Mouse (Mus musculus): ENCODE results near the gene Pdss2.

Gene Pdss2

DNA sequence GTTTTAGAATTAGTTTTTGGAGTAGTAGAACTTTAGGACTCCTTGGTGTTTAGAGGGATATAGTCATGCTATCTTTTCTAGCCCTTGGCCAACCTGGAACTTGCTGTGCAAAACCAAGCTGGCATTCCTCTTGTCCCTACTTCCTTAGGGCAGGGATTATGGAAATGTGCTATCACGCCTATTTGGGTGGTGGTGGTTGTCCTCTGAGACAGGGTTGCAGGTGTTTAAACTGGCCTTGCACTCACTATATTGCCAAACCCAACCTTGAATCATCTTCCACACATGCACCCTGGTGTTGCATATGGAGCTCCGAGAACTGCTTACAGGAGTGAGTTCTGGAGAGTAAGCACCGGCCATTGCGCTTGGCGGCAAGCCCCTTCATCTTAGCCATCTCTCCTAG, 260.7 kb downstream of the Pdss2 start:
- DNase-seq (ENCODE audit: low read depth, low spot score): no peak

DNA sequence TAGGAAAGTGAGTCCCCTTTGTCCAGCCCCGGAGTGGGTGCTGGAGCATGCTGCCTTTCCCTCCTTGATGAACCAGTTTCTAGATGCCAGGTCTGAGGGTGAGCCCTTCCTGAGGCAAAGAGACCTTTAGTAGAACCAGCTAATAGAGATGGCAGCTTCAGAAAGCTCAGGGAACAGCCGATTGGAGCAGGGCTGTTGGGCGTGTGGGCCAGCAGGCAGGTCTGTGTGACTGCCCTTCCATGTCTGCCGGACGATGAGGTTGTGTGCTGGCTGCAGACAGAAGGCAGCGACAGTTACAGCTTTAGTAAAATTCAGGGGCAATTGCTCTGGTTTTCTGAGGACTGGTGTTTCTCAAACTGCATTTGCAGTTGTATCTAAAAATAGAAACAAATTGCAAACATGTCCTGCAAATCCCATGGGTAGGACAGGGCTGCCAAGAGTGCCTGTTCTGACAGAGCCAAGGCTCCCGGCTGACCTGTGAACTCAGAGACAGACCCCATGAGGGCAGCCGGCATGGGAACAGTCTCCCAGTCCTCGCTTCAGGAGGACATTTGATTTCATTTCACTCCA, 262.2 kb downstream of the Pdss2 start:
- no peak for DNase-seq (ENCODE audit: low read depth, low spot score)

DNA sequence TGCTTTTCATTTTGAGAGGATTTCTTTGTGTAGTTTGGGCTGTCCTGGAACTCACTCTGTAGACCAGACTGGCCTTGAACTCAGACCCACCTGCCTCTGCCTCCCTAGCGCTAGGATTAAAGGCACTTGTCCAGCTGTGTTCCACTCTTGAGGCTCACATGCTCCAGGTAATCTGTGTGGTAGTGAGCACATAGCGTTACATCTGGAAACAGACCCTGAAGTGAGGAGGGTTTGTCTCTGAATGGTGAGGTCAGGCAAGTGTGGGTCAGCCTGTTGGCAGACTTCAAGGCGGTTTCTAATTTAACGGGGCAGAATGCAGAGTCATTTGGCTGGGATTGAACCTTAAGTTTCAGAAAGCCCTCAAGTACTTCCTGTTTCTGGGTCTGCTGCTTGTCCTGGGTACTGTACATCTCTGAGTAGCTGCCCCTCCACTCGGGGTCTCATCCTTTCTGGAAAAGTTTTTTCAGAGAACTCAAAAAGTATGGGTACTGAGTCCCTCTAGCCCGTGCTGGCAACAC, 264.5 kb downstream of the Pdss2 start:
- no peak for DNase-seq (ENCODE audit: low read depth, low spot score)

DNA sequence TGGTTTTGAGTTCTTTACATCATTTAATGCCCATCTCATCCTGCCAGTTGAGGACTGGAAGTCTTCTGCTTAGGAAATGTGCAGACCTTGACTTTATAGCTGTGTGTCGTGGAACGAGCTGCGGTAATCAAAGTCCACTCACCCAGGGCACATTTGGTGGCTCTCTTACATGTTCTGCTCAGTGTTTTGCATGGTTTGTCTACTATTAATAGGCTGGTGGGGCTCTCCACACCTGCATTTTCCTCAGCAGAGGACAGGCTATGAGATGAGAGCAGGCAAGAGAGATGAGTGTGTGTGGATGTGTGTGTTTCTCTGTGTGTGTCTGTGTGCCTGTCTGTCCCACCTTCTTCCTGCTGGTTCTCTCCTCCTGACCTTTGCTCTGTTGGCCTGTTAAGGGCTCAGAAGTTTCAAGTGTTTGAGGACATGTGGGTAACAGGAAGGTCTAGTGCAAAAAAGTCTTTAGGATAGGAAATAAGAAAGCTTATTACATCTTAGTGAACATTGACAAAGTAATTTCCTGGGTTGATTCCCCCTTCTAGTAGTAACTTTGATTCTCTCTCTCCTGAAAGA, 266.2 kb downstream of the Pdss2 start:
- DNase-seq (ENCODE audit: low read depth, low spot score): no peak

DNA sequence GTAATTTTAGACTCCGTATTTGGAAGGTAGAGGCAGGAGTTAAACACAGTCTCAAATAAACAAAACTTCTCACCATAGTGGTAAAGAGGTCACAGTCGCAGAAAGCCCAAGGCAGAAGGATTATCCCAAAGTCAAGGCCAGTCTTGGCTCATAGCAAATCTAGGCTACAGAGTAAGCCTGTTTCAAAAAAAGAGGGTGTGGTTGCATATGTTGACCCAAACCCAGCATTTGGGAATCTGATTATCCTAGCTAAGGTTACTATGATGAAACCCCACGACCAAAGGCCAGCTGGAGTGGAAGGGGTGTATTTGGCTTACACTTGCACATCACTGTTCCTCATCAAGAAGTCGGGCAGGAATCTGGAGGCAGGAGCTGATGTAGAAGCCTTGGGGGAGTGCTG, 267.0 kb downstream of the Pdss2 start:
- DNase-seq (ENCODE audit: low read depth, low spot score): no peak

DNA sequence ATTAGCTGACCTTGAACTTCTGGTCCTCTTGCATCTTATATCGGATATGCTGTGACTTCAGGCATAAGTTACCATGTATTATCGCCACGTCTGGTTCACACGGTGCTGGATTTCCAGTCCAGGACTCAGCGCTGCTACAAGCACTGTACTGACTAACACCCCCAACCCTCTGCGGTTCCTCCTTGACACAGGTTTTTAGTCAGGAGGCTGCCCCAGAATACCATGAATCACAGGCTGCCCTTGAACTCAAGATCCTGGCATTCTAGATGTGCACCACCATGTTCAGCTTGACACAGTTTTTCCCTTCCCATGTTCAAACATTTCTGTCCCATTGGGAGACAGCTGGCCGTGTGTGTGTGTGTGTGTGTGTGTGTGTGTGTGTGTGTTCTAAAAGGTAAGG, 267.9 kb downstream of the Pdss2 start:
- no peak for DNase-seq (ENCODE audit: low read depth, low spot score)

DNA sequence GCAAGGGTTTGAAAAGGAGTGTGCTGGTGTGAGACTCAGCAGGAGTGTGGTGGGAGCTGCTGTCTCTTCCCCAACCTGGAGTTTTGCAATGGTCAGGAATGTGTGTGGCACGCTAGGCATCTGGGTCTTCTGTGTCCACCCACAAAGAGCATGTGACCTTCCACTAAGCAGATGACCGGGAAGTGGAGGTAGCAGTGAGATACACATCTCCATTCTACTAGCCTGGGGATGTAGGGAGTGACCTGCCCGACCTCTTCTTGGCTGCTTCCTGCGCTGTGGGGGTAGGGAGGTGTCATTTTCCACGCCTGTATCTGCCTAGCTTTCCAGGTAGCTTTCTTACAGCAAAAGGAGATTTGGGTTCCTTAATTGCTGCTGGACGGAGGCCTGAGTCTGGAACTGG, 268.3 kb downstream of the Pdss2 start:
- no peak for DNase-seq (ENCODE audit: low read depth, low spot score)

DNA sequence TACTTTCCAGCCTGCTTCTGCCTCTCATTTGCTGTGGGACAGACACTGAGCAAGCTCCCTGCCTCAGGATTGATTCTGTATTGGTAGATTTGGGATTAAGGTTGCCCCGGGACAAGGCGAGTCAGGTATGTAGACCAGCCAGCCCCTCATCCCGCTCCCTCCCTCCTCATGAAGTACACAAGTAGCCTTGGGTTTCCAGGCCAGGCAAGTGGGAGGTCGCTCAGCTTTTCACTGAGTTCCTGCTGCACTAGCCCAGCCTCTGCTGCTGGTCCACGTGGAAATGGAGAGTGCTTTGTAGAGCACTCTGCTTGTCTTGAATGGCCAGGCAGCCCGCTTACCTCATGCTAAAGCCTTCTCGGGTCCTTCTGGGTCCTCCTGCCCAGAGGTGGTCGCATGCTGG, 268.7 kb downstream of the Pdss2 start:
- no peak for DNase-seq (ENCODE audit: low read depth, low spot score)

DNA sequence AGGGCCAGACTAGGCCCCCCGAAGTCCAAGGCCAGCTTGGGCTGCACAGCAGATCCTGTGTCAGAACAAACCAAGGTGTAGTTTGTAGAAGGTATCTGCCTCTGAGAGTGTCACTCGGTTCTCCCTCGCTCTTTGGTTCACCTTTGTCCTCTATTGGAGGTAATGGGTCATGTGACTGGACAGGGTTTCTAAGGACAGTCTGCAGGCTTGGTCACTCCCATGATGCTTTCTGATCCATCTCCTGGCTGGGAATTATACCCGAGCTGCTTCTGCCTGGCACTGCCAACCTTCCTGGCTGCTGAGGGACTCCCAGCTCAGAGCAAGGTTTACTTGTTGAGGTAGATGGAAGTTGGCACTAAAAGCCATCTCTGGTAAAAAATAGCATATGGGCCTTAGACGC, 269.6 kb downstream of the Pdss2 start:
- no peak for DNase-seq (ENCODE audit: low read depth, low spot score)

DNA sequence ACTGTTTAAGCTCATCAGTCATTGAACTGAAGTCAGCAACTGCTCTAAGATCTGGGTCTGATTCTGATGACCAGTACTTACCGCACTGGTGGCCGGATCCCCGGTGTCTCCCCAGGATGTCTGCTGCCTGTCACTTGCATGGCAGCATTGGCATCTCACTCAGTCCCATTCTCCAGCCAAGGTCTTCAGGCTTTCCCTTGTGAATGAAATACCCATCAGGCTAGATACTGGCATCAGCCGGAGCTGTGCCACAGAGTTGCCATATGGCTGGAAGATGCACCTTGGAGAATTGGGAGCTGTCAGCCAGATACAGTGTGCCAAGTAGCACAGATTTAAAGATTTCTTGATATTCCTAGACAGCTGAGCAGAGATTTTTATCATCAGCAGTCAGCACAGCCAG, 281.3 kb downstream of the Pdss2 start:
- DNase-seq (ENCODE audit: low read depth, low spot score): no peak

DNA sequence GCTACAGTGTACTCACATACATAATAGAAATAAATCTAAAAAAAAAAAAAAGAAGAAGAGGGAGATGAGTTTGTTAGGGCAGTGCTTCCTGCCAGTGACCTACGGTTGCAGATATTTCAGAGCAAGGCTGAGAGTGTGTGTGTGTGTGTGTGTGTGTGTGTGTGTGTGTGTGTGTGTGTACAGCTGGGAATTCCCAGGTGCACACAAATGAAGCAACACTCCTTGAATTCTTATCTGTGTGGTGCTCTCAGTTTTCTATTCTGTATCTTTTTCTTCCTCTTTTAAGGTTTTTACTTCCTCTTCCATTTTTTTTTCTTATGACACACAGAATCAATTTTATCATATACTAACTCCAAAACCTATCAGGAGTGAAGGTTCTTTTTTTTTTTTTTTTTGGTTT, 283.0 kb downstream of the Pdss2 start:
- DNase-seq (ENCODE audit: low read depth, low spot score): no peak

DNA sequence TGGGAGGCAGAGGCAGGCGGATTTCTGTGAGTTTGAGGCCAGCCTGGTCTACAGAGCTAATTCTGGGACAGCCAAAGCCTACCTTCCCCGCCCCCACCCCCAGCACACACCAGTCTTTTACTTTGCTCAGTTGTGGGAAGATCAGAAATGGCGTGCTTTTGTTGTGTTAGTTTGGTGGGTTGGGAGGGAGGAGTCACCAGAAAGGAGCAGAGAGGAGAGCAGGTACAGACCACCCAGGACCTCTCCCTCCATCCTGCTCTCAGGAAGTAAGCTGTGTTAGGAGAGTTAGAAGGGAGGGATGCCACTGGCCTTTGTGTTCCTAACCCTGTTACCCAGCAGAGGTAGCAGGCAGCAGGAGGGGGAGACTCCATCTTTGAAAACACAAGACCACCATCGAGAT, 285.8 kb downstream of the Pdss2 start:
- DNase-seq (ENCODE audit: low read depth, low spot score): no peak

DNA sequence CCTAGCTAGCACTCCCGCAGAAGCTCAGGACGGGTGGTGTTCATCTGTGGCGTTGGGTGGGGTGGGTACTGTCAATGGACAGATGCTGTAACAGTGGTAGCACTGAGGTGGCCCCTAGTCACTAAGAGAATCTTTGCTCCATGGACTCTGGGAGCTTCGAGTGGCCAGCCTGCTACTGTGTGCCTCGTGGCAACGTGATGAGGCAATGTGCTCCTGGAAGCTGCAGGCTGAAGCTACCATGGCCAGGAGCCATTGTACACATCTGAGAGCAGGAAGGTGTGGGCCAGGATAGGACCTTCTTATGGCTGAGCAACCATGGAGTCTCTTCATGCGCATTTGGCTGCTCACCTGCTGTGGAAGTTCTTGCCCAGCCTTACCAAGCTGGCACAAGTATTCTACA, 287.9 kb downstream of the Pdss2 start:
- no peak for DNase-seq (ENCODE audit: low read depth, low spot score)

DNA sequence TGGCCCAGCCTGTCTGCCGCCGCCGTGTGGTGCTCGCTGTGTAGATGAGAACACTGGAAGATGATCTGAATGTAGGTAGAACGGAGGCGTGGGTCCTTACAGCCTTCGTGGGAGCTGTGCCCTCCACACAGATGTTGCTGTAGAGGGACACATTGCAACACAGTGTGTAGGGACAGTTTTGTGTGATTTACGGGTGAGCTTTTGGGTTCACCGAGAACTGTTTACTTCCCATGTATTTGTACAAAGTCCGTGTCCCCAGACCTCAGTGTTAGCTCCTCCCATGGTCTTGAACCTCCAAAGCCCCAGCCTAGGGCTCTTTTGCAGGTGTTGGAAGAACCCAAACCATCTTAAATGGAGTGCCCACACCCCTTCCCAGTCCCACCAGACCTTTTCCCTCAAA, 291.7 kb downstream of the Pdss2 start:
- DNase-seq (ENCODE audit: low read depth, low spot score): no peak

Data from brain, embryonic 18.5 days (tissue).